Mouse (Mus musculus) testis, adult 10 weeks (tissue): ENCODE measurements around the gene Olfr465-ps1. TPM values are rescaled to one million over a fixed set of nuclear protein-coding genes. Genes with fewer than 3 reads are reported as not detected.

Source experiments
- polyA plus RNA-seq: library from polyadenylated mRNA; stranded (reverse); fragments of 350-450 nt; fragmentation: Illumina TruSeq; extraction: RNeasy Lipid Tissue Mini Kit (QIAGEN cat#74804); gene quantifications from one replicate; pipeline ENCODE4 v1.2.3, GENCODE M21; 2014; ENCODE audit warnings: low read depth, low replicate concordance

The Olfr465-ps1 gene
- polyA plus RNA-seq = not detected

DNA sequence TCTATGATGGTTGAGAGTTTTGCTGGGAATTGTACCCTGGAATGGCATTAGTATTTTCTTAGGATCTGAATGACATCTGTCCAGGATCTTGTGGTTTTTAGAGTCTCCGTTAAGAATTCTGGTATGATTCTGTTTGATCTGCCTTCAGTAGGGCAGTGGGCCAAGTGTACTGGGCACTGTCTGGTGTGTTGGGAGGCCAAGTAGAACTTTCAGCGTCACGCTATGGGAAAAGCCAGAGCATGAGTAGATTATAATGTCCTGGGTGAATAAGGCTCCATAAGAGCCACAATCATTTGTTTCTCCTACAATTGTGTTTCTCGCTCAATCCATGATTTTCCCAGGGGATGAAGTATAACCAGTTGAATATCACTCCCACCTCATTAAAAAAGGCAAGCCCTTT is at the start of gene Olfr465-ps1:
Gene Olfr465-ps1, plus strand, starts transcription at position 301 of the 400 bp plus-strand sequence.

DNA sequence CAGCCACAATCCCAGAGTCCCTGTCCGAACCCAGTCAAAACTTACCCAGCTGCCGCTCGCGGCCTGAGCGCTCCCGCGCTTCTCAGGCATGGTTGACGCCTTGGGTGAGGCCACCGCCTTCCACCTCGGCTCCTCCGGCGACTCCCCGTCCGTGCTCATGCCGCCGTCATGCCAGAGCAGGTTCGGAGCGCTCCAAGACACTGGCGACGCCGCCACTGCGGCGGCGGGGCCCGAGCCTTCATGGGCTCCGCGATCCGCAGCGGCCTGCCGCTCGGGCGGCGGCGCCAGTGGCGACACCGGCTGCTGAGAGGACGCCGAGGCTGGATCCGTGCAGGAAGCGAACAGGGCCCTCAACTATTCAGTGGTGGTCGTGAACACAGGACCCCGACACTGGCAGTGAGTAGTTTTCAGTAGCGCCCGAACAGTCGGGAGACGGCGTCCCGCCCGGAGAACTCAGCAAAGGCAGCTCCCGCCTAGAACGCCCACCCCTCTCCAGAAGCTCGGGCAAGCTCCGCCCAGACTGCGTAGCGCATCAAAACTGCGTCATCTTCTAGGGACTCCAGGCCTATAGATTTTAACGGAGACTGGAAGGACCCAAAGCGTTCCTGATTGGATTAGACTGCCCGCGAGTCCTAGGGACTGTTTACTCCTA is 25.3 kb upstream of the Olfr465-ps1 start, which contains the start of gene Mfsd14b:
Gene Mfsd14b, minus strand, starts transcription at position 517 of the 652 bp plus-strand sequence.

DNA sequence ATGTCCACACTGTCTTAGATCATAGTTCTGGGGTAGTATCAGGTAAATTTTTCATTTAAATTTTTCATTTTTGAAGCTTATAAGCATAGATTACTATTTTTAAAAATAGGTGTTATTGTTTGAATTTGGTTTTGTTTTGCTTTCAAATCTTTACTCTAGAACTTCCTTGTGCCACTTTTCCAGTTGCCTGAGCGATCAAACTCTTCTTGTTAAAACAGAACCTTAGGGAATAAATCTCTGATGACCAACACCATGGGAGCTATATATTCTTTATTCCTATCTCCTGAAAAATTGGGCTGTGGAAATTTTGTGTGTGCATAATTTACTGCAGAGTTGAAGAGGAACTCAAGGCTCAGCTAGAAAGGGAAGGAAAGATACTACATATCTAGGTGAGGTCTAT is 12.1 kb downstream of the Olfr465-ps1 start, which contains the start of gene Olfr466:
Gene Olfr466, plus strand, starts transcription at position 301 of the 400 bp plus-strand sequence.

Other genes with a start within 250 kb of the Olfr465-ps1 start
- gene Cntnap3, start 234.1 kb upstream of the Olfr465-ps1 start, polyA plus RNA-seq = 0.24 TPM
- gene Spata31, start 220.7 kb upstream of the Olfr465-ps1 start, polyA plus RNA-seq = 410 TPM
- gene Spata31d1c, start 105.0 kb upstream of the Olfr465-ps1 start, polyA plus RNA-seq = 97.2 TPM
- gene Prss47, start 85.3 kb upstream of the Olfr465-ps1 start, polyA plus RNA-seq = 20.3 TPM
- 12.6 TPM for gene Mfsd14b, start 25.1 kb upstream of the Olfr465-ps1 start, polyA plus RNA-seq
- not detected for gene Olfr466, start 12.2 kb downstream of the Olfr465-ps1 start, polyA plus RNA-seq
- gene Nlrp4f, start 67.9 kb downstream of the Olfr465-ps1 start, polyA plus RNA-seq = 4.2 TPM
- 1.7 TPM for gene Gm10775, start 121.5 kb downstream of the Olfr465-ps1 start, polyA plus RNA-seq
- gene Zfp369, start 140.7 kb downstream of the Olfr465-ps1 start, polyA plus RNA-seq = 8.1 TPM